Mouse (Mus musculus): ENCODE measurements around the gene Snx14.

DNA sequence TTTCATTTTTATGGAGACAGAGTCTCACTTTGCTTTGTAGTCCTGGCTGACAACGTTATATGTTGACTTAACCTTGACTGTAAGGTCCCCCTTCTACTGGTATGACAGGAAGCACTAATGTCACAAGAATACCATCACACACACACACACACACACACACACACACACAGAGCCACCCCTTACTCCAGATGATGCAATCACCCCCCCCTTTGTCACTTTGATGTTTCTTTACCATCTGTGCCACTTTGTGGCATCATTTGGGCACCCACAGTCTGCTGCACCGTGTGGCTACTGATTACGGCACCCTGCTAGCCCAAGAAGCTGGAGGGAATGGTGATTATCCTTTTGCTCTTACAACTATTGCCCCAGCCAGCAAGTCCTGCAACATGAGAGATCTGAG, 81.6 kb downstream of the Snx14 start:
- TF ChIP-seq CTCF (IDR thresholded peaks at IDR 0.05; ENCODE audit: low read depth) = no peak
- no peak for TF ChIP-seq EP300 (optimal IDR thresholded peaks at IDR 0.05)
